Mouse (Mus musculus) CH12.LX (cell line): Measurements from ENCODE around the gene Kcnn3. TPM values are rescaled to one million over a fixed set of nuclear protein-coding genes. Genes with fewer than 3 reads are reported as not detected.

ENCODE experiments used
- DNase-seq: peaks from one replicate; pipeline ENCODE4 v3.0.0-alpha.2; 2013; ENCODE audit errors: extremely low read depth
- H3K27ac ChIP-seq: 2 replicates; pipeline ENCODE4 v1.5.1; 2012; ENCODE audit warnings: low read depth, mild to moderate bottlenecking, control low read depth, moderate library complexity; ENCODE audit not compliant: insufficient read depth
- H3K27me3 ChIP-seq: replicated peaks from 2 replicates; pipeline ENCODE3; 2012; ENCODE audit warnings: inconsistent platforms
- H3K36me3 ChIP-seq, 2 experiments: replicated peaks in 1 of 2; 2 replicates each; pipeline versions ENCODE3 to v1.6.1; 2012; ENCODE audit warnings: inconsistent platforms in 1 of 2, low read length in 1 of 2, mild to moderate bottlenecking in 1 of 2, mixed read lengths in 1 of 2, moderate library complexity in 1 of 2; ENCODE audit not compliant: control insufficient read depth in 1 of 2, insufficient read depth in 1 of 2
- H3K4me1 ChIP-seq, 2 experiments: 2 replicates each; pipeline ENCODE4 v1.6.1; 2012; ENCODE audit warnings: inconsistent platforms in 1 of 2, moderate library complexity in 1 of 2; ENCODE audit not compliant: insufficient read depth in 2 of 2, control insufficient read depth in 1 of 2
- H3K4me2 ChIP-seq: 2 replicates; pipeline ENCODE4 v1.6.1; 2012; ENCODE audit warnings: low read depth, mild to moderate bottlenecking, control low read depth; ENCODE audit not compliant: poor library complexity, insufficient read depth, severe bottlenecking
- H3K4me3 ChIP-seq, 3 experiments: fragments of 150-350 bp in 1 of 3; sonication (generic) in 1 of 3; replicated peaks in 1 of 3; 2 replicates each; pipeline versions ENCODE3 to v1.5.1; 2011 to 2012; ENCODE audit warnings: low read depth in 2 of 3, low read length in 2 of 3, mild to moderate bottlenecking in 2 of 3, moderate library complexity in 2 of 3, control low read depth in 1 of 3, improper control_type of control experiment in 1 of 3, inconsistent platforms in 1 of 3, mixed read lengths in 1 of 3; ENCODE audit not compliant: poor library complexity in 1 of 3
- H3K79me2 ChIP-seq: replicated peaks from 2 replicates; pipeline ENCODE4 v1.6.1; 2012; ENCODE audit warnings: mild to moderate bottlenecking, moderate library complexity; ENCODE audit not compliant: control insufficient read depth, poor library complexity, insufficient read depth, severe bottlenecking; ENCODE audit errors: extremely low read depth
- H3K9ac ChIP-seq: 2 replicates; pipeline ENCODE4 v1.6.1; 2012; ENCODE audit warnings: low read depth, mild to moderate bottlenecking, control low read depth, moderate library complexity; ENCODE audit not compliant: insufficient read depth
- H3K9me3 ChIP-seq: replicated peaks from 2 replicates; pipeline ENCODE3; 2012; ENCODE audit warnings: low read length, inconsistent platforms, mixed read lengths
- CTCF ChIP-seq, 2 experiments: IDR thresholded peaks in 1 of 2; conservative IDR thresholded peaks in 1 of 2; 2 replicates each; pipeline ENCODE4 v1.5.1; 2011 to 2012; ENCODE audit warnings: low read depth in 2 of 2, low read length in 2 of 2, improper control_type of control experiment in 1 of 2, inconsistent platforms in 1 of 2, mild to moderate bottlenecking in 1 of 2, moderate library complexity in 1 of 2
- EP300 ChIP-seq: IDR thresholded peaks from 2 replicates; pipeline ENCODE4 v1.6.1; 2011; ENCODE audit warnings: low read length, improper control_type of control experiment
- HCFC1 ChIP-seq: IDR thresholded peaks from 2 replicates; pipeline ENCODE4 v1.6.1; 2012; ENCODE audit warnings: low read depth, mild to moderate bottlenecking, inconsistent platforms, low read length, improper control_type of control experiment
- IRF4 ChIP-seq: IDR thresholded peaks from 2 replicates; pipeline ENCODE4 v1.6.1; 2014; ENCODE audit warnings: low read depth, mild to moderate bottlenecking, inconsistent platforms, low read length, improper control_type of control experiment
- MAZ ChIP-seq: IDR thresholded peaks from 2 replicates; pipeline ENCODE4 v1.6.1; 2012; ENCODE audit warnings: low read depth, mild to moderate bottlenecking, inconsistent platforms, low read length, improper control_type of control experiment, moderate library complexity
- MXI1 ChIP-seq: IDR thresholded peaks from 2 replicates; pipeline ENCODE4 v1.6.1; 2011; ENCODE audit warnings: mild to moderate bottlenecking, low read depth, low read length, improper control_type of control experiment
- POLR2AphosphoS2 ChIP-seq: IDR thresholded peaks from 2 replicates; pipeline ENCODE4 v1.6.1; 2011; ENCODE audit warnings: low read depth, low read length, improper control_type of control experiment
- RAD21 ChIP-seq: IDR thresholded peaks from 2 replicates; pipeline ENCODE4 v1.6.1; 2011; ENCODE audit warnings: low read depth, mild to moderate bottlenecking, low read length, improper control_type of control experiment, moderate library complexity
- ZMIZ1 ChIP-seq: IDR thresholded peaks from 2 replicates; pipeline ENCODE4 v1.6.1; 2012; ENCODE audit warnings: low read depth, mild to moderate bottlenecking, inconsistent platforms, low read length, improper control_type of control experiment
- dilution Hi-C: fragments of 300-500 bp; cut with MboI; formaldehyde crosslinking; loops from 2 replicates; pipeline ENCODE4 v1.14.3; 2020; ENCODE audit warnings: low sequenced_read_pairs; ENCODE audit not compliant: extremely low pct_unique_long_range_greater_than_20kb, extremely low pct_ligation_motif_present
- in situ Hi-C: fragments of 300-500 bp; cut with MboI; formaldehyde crosslinking; loops from 3 replicates; pipeline ENCODE4 v1.14.3; 2019; ENCODE audit warnings: low sequenced_read_pairs, low pct_ligation_motif_present, low pct_unique_long_range_greater_than_20kb, mixed read lengths
- polyA plus RNA-seq: library from polyadenylated mRNA; unstranded; fragments of >175 nt; gene quantifications from 2 replicates; pipeline ENCODE4 v1.2.1, GENCODE M21; 2012; ENCODE audit warnings: low read depth; ENCODE audit not compliant: insufficient read length
- total RNA-seq, 2 experiments: library from RNA; depleted of rRNA; stranded (reverse); fragments of 300-350 nt in 1 of 2; fragments of >200 nt in 1 of 2; gene quantifications; 2 replicates each; pipeline ENCODE4 v1.2.3; 2012 to 2014

The Kcnn3 gene
- total and polyA plus RNA-seq, 3 experiments, result 0.06 TPM; not detected in 2

DNA sequence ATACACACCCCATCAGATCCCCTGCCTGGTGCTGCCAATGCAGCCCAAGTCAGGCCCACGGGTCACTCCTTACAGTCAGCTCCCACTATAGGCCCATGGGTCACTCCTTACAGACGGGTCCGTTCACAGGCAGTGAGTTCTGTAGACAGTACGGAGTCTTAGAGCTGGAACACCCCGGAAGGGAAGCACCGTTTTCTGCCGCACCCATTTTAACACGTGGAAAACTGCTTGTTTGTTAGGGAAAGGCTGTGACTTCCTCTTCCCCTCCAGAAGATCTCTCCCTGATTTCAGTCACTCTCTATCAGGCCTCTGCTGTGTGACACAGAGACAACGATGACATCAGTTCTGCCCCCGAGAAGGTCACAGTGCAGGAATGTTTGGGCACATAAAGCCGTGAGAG lies 4.5 kb upstream of the Kcnn3 start:
- Histone ChIP-seq H3K27ac (no peak overlapping the region), H3K27me3 (peaks cover 13% of the 10 kb centered on the region), H3K4me2 (no peak overlapping the region), H3K36me3 (no peaks in the 10 kb centered on the region), H3K4me1 (no peaks in the 10 kb centered on the region; a peak in 1 of 4 replicates), H3K9me3 (peaks cover 21% of the 10 kb centered on the region), H3K79me2 (no peaks in the 10 kb centered on the region), H3K4me3 (no peak overlapping the region), H3K9ac (no peak overlapping the region)
- no peak for TF ChIP-seq IRF4
- no peak for TF ChIP-seq MXI1
- TF ChIP-seq HCFC1, result no peak
- TF ChIP-seq EP300, result no peak
- DNase-seq, result no peak
- dilution Hi-C loops, result no loop called here
- in situ Hi-C loops, result loop anchor here (10.0 kb wide), 1 partner anchor 169 kb away; no protein-coding TSS in a partner anchor

GRCm38 (mm10) chr3:89516321-89516720 lies 3.6 kb upstream of the Kcnn3 start:
- H3K27me3 ChIP-seq, result peaks cover 19% of the 10 kb centered on the region
- H3K9ac ChIP-seq, result no peak overlapping the region
- H3K9me3 ChIP-seq, result peaks cover 21% of the 10 kb centered on the region
- no peak overlapping the region for H3K4me3 ChIP-seq
- peaks cover 0 to 4% of the 10 kb centered on the region in 2 experiments; a peak in 1 of 4 replicates for H3K4me1 ChIP-seq
- dilution Hi-C loops, result no loop called here
- in situ Hi-C loops, result loop anchor here (10.0 kb wide), 1 partner anchor 168 kb away; no protein-coding TSS in a partner anchor
- H3K4me2 ChIP-seq, result no peak overlapping the region
- no peak overlapping the region for H3K27ac ChIP-seq
- H3K79me2 ChIP-seq, result no peaks in the 10 kb centered on the region
- DNase-seq, result no peak
- no peaks in the 10 kb centered on the region for H3K36me3 ChIP-seq
- TF ChIP-seq POLR2AphosphoS2, result no peak
- 0 out of 4 replicates have a peak, but pooled peaks of 1 of the 2 experiments have one; percentile 6 for TF ChIP-seq CTCF (conservative IDR thresholded peaks at IDR 0.05 in 1 of 2, IDR thresholded peaks at IDR 0.05 in 1 of 2; ENCODE audit: low read depth in 2 of 2, low read length in 2 of 2)
- no peak for TF ChIP-seq MAZ
- peak; percentile 8; the same call in 1 of the 2 replicates for TF ChIP-seq RAD21

GRCm38 (mm10) chr3:89520618-89521502 lies 896 bp downstream of the Kcnn3 start:
- Histone ChIP-seq H3K4me2 (no peak overlapping the region), H3K4me1 (peaks cover 4 to 7% of the 10 kb centered on the region in 2 experiments; a peak in 2 of 4 replicates), H3K79me2 (no peaks in the 10 kb centered on the region), H3K27ac (no peak overlapping the region), H3K27me3 (peaks cover 30% of the 10 kb centered on the region), H3K9ac (no peak overlapping the region), H3K9me3 (peaks cover 21% of the 10 kb centered on the region), H3K36me3 (no peaks in the 10 kb centered on the region), H3K4me3 (no peak overlapping the region)
- dilution Hi-C loops (no loop called here), in situ Hi-C loops (no loop called here)
- DNase-seq, result no peak
- TF ChIP-seq ZMIZ1 (no peak), POLR2AphosphoS2 (no peak)
